Mouse (Mus musculus) embryonic facial prominence, embryonic 12.5 days (tissue): ENCODE measurements around the gene Sult4a1. TPM values are rescaled to one million over a fixed set of nuclear protein-coding genes. Genes with fewer than 3 reads are reported as not detected.
A peak's percentile ranks its signal among the peaks of the same experiment; 100 is the strongest.

Experiments used
- ATAC-seq: fragments of 200-750 bp; cut with Nextera tagmentation; 2 replicates; pipeline ENCODE4 v1.8.0; 2017; ENCODE audit not compliant: insufficient number of reproducible peaks, insufficient read depth, low FRiP score, low TSS enrichment
- H3K27ac ChIP-seq: fragments of 300-500 bp; sonication (generic); 2 replicates; pipeline ENCODE4 v1.5.1; 2016; ENCODE audit warnings: mild to moderate bottlenecking
- H3K27me3 ChIP-seq: fragments of 300-500 bp; sonication (generic); 2 replicates; pipeline ENCODE4 v1.6.1; 2016; ENCODE audit warnings: mild to moderate bottlenecking, moderate library complexity
- H3K36me3 ChIP-seq: fragments of 300-500 bp; sonication (generic); 2 replicates; pipeline ENCODE4 v1.6.1; 2016; ENCODE audit warnings: mild to moderate bottlenecking
- H3K4me1 ChIP-seq: fragments of 300-500 bp; sonication (generic); 2 replicates; pipeline ENCODE4 v1.6.1; 2016
- H3K4me2 ChIP-seq: fragments of 300-500 bp; sonication (generic); replicated peaks from 2 replicates; pipeline ENCODE4 v1.6.1; 2016; ENCODE audit warnings: mild to moderate bottlenecking, moderate library complexity
- H3K4me3 ChIP-seq: fragments of 300-500 bp; sonication (generic); 2 replicates; pipeline ENCODE4 v1.5.1; 2016; ENCODE audit warnings: mild to moderate bottlenecking
- H3K9ac ChIP-seq: fragments of 300-500 bp; sonication (generic); 2 replicates; pipeline ENCODE4 v1.6.1; 2016; ENCODE audit warnings: mild to moderate bottlenecking, moderate library complexity
- H3K9me3 ChIP-seq: fragments of 300-500 bp; sonication (generic); 2 replicates; pipeline ENCODE4 v1.6.1; 2016; ENCODE audit warnings: mild to moderate bottlenecking, moderate library complexity
- WGBS: fragments of 180-500 bp; shearing (Covaris S2); methylation state at CpG from one replicate; pipeline ENCODE4 v1.1.7; 2016; 5-methylcytosine and 5-hydroxymethylcytosine counted together
- polyA plus RNA-seq: library from polyadenylated mRNA; unstranded; fragments of >200 nt; fragmentation: Nextera tagmentation; extraction: Ambion mirVana; gene quantifications from 2 replicates; pipeline ENCODE4 v1.2.1, GENCODE M21; 2016

Sult4a1 gene
- polyA plus RNA-seq, 1 experiment from 2014 or later: 13.1 TPM

DNA sequence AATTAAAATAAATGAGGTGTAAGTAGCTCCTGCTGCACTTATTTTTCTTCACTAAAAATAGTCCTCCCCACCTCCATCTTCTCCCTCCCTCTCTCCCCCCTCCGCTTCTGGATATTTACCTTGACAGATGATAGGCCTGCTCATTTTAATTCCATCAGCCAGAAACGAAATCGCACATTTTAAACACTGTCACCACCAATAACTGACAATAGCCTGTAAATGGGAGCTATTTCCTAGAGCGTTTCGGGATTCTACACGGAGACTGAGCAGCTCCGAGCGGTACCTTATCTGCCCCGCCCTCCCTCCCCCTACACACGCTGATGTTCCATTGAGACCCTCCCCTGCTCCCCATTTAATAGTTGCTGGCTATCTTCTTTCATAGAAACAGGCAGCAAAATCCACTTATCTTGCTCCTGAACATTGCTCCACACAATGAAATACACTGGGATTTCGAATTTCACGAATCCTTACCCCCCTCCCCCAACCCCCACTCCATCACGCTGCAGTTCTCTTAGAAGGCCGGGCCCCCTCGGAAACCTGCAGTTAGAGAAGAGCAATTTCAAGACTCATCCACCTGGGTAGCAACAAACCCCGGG lies 36.0 kb downstream of the Sult4a1 start:
- peak overlapping the region; percentile 10; the same call in 1 of the 2 replicates for H3K4me3 ChIP-seq

DNA sequence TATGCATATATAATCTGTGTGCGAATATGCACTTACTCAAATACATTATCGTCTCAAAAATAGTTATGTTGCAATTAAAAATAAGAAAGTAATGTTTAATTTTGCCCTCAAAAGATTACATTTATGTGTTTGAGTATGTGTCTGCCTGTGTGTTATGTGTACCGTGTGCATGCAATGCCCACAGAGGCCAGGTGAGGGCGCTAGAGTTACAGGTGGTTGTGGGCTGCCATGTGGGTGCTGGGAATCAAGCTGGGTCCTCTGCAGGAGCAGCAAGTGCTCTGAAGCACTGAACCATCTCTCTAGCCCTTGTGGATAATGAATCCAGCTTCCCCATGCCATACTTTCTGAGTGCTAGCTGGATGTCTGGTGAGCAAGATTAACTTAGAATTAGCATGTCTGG lies 39.9 kb downstream of the Sult4a1 start:
- H3K4me2 ChIP-seq: no peak overlapping the region
- WGBS: 64% methylated on average over 4 of the region's 4 CpGs
- H3K4me1 ChIP-seq: peaks cover 23% of the 10 kb centered on the region
- peaks cover 5% of the 10 kb centered on the region for H3K9me3 ChIP-seq
- H3K4me3 ChIP-seq: no peak overlapping the region
- H3K36me3 ChIP-seq: no peaks in the 10 kb centered on the region
- H3K27ac ChIP-seq: no peak overlapping the region
- no peak overlapping the region for H3K9ac ChIP-seq
- ATAC-seq: no peak
- peaks cover 34% of the 10 kb centered on the region for H3K27me3 ChIP-seq

More for the DNA sequence above, 36.0 kb downstream of the Sult4a1 start:
- peaks cover 60% of the 10 kb centered on the region for H3K27me3 ChIP-seq
- ATAC-seq: no peak
- peak overlapping the region; percentile 37 for H3K4me2 ChIP-seq
- WGBS: 7% methylated on average over 16 of the region's 16 CpGs
- peaks cover 5% of the 10 kb centered on the region for H3K9me3 ChIP-seq
- H3K27ac ChIP-seq: no peak overlapping the region
- no peaks in the 10 kb centered on the region for H3K36me3 ChIP-seq
- no peak overlapping the region for H3K9ac ChIP-seq
- H3K4me1 ChIP-seq: peaks cover 27% of the 10 kb centered on the region

DNA sequence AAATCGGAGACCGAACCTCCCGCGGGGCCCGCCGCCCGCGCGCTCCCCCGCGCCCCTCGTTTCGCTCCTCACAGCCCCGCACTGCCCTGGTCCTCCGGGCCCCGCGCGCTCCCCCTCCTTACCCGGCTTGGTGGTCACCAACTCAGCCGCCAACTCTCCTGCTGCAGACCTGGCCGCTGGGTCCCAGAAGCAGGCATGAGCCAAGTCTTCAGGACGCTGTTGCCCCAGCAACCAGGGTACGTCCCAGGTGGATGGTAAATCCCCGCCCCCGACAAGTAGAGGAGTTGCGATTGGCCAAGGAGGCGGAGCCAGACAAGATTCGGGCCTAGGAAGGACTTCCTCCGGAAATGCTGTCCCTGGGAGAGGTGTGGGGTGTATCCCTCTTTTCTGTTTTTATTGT lies 40.4 kb downstream of the Sult4a1 start, which contains the start of gene Efcab6:
TSS of gene Efcab6 (minus strand) at position 240 of the 400 bp plus-strand sequence.
- Histone ChIP-seq H3K4me2 (peak within 1 kb of the TSS; percentile 57), H3K4me1 (peaks cover 18% of the 10 kb centered on the region), H3K36me3 (no peaks in the 10 kb centered on the region), H3K4me3 (peak within 1 kb of the TSS; percentile 27), H3K27ac (no peak within 1 kb of the TSS), H3K27me3 (peaks cover 29% of the 10 kb centered on the region), H3K9ac (0 out of 2 replicates have a peak within 1 kb of the TSS, but pooled peaks have one; percentile 33), H3K9me3 (peaks cover 5% of the 10 kb centered on the region)
- WGBS: 1% methylated on average over 29 of the region's 29 CpGs
- no peak for ATAC-seq

DNA sequence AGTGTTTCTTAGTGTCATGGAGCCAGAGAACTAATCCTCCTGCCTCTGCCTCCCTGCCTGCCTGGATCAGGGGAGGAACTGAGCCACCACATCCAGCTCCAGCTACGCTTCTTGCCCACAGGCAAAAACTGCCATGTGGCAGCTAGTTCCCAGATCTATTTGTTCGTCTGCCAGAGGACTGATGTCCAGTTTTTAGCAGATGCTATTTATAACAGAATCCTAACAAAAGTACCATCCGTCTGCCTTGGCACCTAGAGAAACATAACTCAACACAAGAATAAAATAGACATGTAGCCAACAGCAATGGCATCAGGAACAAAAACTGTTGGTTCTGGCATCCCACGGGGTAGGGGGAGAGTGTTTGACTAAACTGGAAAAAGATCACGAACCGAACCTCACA lies 46.7 kb downstream of the Sult4a1 start:
- H3K9ac ChIP-seq: no peak overlapping the region
- H3K4me2 ChIP-seq: no peak overlapping the region
- peaks cover 7% of the 10 kb centered on the region; the same call in 1 of the 2 replicates for H3K27me3 ChIP-seq
- H3K9me3 ChIP-seq: no peaks in the 10 kb centered on the region
- H3K4me1 ChIP-seq: no peaks in the 10 kb centered on the region
- H3K36me3 ChIP-seq: no peaks in the 10 kb centered on the region
- WGBS: 74% methylated on average over 6 of the region's 6 CpGs
- no peak overlapping the region for H3K27ac ChIP-seq
- no peak for ATAC-seq
- H3K4me3 ChIP-seq: no peak overlapping the region

DNA sequence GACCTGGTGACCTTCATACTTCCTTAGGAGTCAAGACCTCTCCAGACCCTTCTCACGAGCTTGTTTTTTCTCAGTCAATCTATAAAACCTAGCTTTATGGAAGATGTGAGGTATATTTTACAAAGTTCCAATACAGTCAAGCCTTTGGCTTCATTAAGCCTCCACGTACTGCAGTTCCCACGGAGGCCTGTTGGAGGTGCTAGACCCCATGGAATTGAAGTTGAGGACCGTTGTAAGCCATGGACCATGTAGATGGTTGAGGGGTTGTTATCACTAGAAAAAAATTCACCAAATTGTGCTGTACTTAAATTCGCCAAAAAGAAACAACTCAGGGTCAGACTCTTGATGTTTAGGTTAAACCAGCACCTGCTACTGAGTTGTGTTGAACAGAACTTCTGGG lies 49.5 kb downstream of the Sult4a1 start:
- Histone ChIP-seq H3K27ac (no peak overlapping the region), H3K9ac (no peak overlapping the region), H3K4me2 (no peak overlapping the region), H3K9me3 (no peaks in the 10 kb centered on the region), H3K4me1 (no peaks in the 10 kb centered on the region), H3K36me3 (no peaks in the 10 kb centered on the region), H3K27me3 (peaks cover 7% of the 10 kb centered on the region; the same call in 1 of the 2 replicates), H3K4me3 (no peak overlapping the region)
- 58% methylated on average over 5 of the region's 5 CpGs for WGBS
- no peak for ATAC-seq

DNA sequence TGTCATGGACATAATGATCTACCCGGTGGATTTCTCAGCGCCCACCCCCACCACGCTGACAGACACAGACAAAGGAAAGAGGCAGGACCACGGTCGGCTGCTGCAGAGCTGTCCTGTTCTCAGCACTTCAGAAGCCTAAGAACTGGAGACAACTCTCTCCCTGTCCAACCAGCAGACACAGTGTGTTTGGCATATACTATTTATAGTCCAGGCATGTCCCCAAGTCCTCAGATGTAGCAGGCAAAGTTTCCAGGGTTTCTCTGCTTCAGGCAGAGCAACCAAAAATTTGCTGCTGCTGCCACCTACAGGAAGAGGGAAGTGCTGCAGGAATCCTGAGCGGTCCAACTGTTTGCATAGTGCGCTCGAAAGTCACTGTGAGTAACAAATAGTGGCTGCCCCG lies 51.7 kb downstream of the Sult4a1 start:
- Histone ChIP-seq H3K36me3 (no peaks in the 10 kb centered on the region), H3K27me3 (peaks cover 7% of the 10 kb centered on the region; the same call in 1 of the 2 replicates), H3K27ac (no peak overlapping the region), H3K9ac (no peak overlapping the region), H3K4me3 (no peak overlapping the region), H3K4me2 (no peak overlapping the region), H3K9me3 (no peaks in the 10 kb centered on the region), H3K4me1 (no peaks in the 10 kb centered on the region)
- 37% methylated on average over 9 of the region's 9 CpGs for WGBS
- no peak for ATAC-seq

DNA sequence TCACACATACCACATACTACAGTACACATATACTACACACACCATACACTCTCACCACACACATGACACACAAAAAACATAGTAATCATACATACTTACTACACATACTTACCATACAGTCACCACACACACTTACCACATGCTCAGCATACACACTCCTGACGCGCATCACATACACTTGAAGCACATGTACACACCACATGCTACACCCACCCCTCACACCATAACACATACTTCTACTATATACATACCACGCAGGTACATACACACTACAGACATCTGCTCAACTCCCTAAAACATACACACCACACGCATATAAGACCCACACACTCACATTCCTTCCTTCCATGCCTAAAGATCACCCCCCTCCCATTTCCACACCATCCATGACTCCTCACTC lies 52.3 kb downstream of the Sult4a1 start:
- no peak for ATAC-seq
- no peak overlapping the region for H3K4me2 ChIP-seq
- H3K36me3 ChIP-seq: no peaks in the 10 kb centered on the region
- no peaks in the 10 kb centered on the region for H3K4me1 ChIP-seq
- H3K27ac ChIP-seq: no peak overlapping the region
- H3K9ac ChIP-seq: no peak overlapping the region
- peaks cover 7% of the 10 kb centered on the region; the same call in 1 of the 2 replicates for H3K27me3 ChIP-seq
- H3K9me3 ChIP-seq: no peaks in the 10 kb centered on the region
- WGBS: 92% methylated on average over 4 of the region's 4 CpGs
- no peak overlapping the region for H3K4me3 ChIP-seq

DNA sequence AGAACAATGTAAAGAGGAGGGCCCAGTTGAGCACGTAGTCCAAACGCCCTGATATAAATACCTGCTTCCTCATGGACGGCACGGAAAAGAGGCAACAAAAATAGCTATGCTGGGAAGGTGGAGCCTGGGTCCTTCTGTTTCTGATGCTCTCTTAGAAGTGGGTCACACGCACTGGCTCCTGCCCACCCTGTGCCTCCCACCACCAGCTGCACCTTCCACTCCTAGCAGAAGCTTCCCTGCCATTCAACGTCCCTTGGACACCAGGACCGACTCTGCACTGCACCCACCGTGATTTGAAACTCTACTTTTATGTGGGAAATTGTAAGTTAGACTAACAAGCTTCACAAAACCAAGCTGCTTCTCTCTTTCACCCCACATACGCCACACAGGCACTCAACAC lies 53.2 kb downstream of the Sult4a1 start:
- no peaks in the 10 kb centered on the region for H3K4me1 ChIP-seq
- no peak for ATAC-seq
- peaks cover 7% of the 10 kb centered on the region; the same call in 1 of the 2 replicates for H3K27me3 ChIP-seq
- no peaks in the 10 kb centered on the region for H3K36me3 ChIP-seq
- no peaks in the 10 kb centered on the region for H3K9me3 ChIP-seq
- H3K4me2 ChIP-seq: no peak overlapping the region
- no peak overlapping the region for H3K27ac ChIP-seq
- no peak overlapping the region for H3K9ac ChIP-seq
- H3K4me3 ChIP-seq: no peak overlapping the region
- WGBS: 74% methylated on average over 9 of the region's 9 CpGs

DNA sequence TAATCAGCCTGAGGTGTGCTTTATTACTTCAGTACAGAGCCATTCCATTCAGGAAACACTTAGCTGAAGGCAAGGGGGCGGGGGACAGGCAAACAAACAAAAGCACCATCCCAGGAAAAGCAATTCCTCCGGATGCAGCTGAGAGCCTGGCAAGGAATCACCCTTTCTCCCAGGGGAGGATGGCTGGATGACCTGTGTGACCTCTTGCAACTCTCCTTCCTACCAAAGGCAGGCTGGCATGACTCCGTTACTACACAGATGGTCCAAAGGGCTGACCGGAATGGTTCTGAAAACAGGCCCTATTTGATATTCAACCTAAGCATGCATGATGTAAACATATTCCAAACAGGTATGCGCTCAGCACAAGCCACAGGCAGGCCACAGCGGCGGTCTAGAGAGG lies 56.0 kb downstream of the Sult4a1 start:
- no peaks in the 10 kb centered on the region for H3K4me1 ChIP-seq
- ATAC-seq: no peak
- H3K4me3 ChIP-seq: no peak overlapping the region
- no peak overlapping the region for H3K9ac ChIP-seq
- no peak overlapping the region for H3K4me2 ChIP-seq
- 63% methylated on average over 7 of the region's 7 CpGs for WGBS
- H3K27ac ChIP-seq: no peak overlapping the region
- H3K9me3 ChIP-seq: no peaks in the 10 kb centered on the region
- no peaks in the 10 kb centered on the region for H3K36me3 ChIP-seq
- peaks cover 4% of the 10 kb centered on the region; the same call in 1 of the 2 replicates for H3K27me3 ChIP-seq

DNA sequence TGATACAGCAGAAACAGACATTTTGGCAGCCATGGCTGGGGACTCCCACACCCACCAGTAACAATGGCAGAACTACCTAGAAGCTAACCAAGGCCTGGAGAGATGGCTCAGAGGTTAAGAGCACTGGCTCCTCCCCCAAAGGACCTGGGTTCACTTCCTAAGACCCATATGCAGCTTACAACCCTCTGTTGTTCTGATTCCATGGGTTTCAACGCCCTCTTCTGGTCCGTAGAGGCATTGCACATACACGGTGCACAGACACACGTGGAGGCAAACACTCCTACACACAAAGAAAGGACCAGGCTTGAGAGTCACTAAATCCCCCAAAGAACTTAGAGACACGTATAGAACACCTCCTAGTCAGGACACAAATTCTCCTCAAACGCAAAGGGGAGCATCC lies 60.0 kb downstream of the Sult4a1 start:
- no peaks in the 10 kb centered on the region for H3K36me3 ChIP-seq
- no peak for ATAC-seq
- H3K27ac ChIP-seq: no peak overlapping the region
- 91% methylated on average over 6 of the region's 6 CpGs for WGBS
- H3K9ac ChIP-seq: no peak overlapping the region
- no peak overlapping the region for H3K4me3 ChIP-seq
- no peaks in the 10 kb centered on the region for H3K4me1 ChIP-seq
- H3K27me3 ChIP-seq: no peaks in the 10 kb centered on the region
- no peaks in the 10 kb centered on the region for H3K9me3 ChIP-seq
- H3K4me2 ChIP-seq: no peak overlapping the region

DNA sequence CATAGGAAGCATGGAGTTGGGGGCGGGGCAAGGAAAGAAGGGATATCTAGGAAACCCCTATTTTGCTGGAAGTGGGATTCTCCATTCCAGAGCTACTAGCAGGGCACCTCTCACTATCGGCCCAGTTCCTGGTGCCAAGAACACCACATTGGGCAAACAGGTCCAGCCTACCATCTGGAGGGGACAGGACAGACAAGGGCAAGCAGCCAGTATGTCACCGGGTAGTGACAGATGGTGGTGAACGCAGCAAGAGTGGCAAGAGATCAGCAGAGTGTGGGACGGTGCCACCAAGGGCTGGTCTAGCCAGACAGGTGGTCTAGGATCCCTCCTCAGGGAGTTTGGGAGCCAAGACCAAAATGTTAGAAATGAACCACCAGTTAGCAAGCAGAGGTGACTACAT lies 68.5 kb downstream of the Sult4a1 start:
- Histone ChIP-seq H3K9ac (no peak overlapping the region), H3K4me2 (no peak overlapping the region), H3K36me3 (no peaks in the 10 kb centered on the region), H3K27ac (no peak overlapping the region), H3K9me3 (no peaks in the 10 kb centered on the region), H3K4me3 (no peak overlapping the region), H3K27me3 (no peaks in the 10 kb centered on the region), H3K4me1 (no peaks in the 10 kb centered on the region)
- ATAC-seq: no peak
- WGBS: 91% methylated on average over 5 of the region's 5 CpGs
